Mouse (Mus musculus) right cerebral cortex, postnatal 4 days (tissue): ENCODE results near the gene Alg14.
A peak's percentile ranks its signal among the peaks of the same experiment; 100 is the strongest.

Experiments
- DNase-seq: peaks from one replicate; pipeline ENCODE4 v3.0.0-alpha.2; 2022

The Alg14 gene

DNA sequence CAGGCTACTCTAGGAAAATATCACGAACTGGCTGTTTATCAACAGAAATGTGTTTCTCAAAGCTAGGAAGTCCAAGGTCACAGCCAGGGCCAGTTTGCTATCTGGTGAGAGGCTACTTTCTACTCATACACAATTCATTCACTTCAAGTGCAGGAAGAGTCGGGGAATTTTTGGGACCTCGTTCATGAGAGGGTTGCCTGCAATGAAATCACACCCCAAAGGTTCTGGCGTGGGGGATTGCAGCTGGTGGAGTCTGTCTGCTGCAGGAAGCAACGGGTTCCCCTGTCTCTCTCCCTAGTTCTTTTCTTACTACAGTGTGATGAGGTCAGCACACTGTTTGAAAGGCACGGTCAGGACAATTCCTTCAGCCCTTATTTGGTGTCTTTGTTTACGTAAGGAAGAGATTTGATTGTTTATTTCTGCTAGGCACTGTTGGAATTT lies 48.8 kb downstream of the Alg14 start:
- no peak for DNase-seq

DNA sequence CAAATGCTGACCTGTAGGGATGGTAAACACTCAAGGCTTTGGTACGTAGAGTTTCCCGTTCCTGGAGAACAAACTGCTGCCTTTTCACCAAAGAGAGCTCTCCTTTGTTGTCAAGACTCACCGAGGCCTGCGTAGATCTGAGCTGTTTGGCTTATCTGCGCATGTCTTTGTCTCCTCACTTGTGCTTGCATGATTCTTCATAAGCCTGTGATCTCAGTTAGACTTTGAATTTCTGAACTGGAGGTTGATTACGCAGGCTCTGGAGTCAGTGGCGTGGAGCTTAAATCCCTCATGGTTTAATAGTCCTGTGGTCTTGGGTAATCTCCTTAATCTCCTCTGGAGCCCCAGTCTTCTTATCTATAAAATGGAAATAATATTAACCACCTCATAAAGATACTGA lies 51.7 kb downstream of the Alg14 start:
- no peak for DNase-seq

DNA sequence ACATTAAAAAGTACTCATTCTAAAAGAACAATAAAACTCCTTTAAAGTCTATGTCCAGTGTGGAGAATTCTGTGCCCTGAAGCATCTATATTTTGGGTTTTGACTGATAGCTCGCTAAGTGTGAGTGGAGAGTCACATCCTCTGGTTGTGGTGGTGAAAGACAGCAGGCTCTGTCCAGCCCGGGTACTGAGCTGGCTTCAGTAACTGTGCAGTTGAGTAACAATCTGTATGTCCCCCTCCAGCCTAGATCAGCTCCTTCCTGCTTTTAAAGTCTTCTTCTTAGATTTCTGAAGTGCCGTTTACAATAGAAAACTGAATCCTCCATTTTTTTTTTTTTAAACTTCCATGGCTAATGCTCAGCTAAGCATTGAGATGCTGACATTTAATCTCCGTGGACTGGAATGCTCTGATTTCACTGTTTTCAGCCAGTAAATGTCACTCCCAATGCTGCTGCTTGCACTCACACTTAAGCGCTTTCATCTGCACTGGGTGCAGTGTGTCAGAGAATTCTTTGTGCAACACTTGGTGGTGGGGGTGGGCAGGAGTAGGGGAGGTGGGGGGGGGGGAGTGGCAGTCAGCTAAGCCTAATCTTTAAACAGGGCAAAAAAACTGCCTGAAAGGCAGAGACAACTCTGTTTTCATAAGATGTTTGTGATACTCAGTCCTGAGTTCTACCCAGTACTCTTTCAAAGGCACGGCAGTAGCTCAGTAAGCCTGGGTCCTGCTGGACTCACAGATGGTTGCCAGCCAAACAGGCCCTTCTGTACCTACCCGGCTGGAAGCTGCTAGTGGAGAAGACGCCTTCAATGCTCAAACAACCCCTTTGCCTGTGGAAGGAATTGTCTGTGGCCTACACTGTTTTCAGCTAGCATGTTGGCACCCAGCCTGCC lies 52.7 kb downstream of the Alg14 start:
- no peak for DNase-seq

DNA sequence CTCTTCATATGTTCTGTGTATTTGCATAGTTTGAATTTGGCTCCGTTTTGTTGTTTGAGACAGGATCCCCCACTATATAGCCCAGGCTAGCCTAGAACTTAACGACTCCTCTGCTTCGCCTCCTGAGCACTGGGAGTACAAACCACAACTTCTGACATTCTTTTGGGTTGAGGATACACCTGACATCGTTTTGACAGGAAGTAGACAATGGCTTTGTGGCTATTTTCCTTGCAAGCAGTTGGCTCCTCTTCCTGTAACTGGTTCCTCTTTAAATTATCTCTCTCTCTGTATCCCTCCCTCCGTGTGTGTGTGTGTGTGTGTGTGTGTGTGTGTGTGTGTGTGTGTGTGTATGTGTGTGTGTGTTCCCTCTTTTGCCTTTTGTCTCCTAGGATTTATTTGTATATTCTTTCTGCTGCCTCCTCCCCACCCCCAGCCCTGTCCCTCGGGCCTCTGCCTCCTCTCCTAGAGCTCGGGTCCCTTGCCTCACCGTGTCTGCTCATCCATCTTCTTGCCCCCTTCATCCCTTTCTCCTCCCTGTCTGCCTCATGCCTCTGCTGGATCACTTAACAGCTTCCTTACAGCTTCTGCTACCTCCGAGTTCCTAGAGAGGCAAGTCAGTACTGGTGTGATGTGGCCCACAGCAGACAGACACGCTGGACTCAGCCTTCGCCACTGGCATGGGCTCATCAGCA lies 53.5 kb downstream of the Alg14 start:
- no peak for DNase-seq

DNA sequence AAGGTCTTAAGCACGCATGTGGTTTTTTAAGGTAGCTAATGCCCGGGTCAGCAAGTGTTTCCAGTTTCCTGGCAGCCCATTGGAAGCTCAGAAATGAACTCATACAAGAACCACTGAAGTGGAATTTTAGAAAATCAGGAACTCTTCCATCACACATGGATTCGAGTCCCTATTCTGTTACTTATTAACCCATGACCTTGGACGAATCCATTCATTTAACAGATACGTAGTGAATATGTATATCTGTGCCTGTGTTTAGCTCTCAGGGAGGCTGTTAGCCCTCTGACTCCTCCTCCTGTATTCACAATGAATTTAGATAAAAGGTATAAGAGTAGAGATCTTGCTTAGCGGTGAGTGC lies 54.0 kb downstream of the Alg14 start:
- no peak for DNase-seq

DNA sequence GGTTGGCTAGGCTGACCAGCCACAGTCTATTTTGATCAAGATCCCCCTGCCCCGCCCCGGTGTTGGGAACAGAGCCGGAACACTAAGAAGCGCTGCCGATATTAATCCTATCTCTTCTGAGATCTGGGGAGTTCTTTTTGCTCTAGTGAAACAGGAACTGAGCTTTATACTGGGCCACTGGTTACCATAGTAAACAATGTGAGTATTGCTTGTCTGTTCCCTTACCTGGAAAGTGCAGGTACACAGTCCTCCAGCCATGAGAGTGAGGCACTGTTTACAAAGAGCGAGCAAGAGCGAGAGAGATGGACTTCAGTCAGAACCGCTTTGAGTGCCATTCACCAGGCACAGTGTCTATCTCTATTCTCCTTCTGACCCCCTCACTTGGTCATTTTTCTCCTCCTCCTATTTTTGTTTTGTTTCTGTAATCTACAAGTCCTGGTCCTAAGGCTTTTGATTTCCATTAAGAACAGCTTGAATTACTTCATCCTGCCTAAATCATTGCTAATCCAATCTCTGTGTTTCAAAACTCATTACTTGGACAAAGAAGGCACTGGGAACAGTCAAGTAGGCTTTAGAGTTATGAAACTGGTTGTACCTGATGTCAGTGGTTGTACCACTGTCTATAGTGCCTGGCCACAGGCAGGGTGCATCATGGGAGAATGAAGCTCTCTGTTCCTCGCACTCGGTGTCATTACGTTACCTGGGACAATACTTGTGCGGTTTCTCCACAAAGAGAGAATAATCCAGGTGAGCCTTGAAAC lies 55.1 kb downstream of the Alg14 start:
- no peak for DNase-seq

DNA sequence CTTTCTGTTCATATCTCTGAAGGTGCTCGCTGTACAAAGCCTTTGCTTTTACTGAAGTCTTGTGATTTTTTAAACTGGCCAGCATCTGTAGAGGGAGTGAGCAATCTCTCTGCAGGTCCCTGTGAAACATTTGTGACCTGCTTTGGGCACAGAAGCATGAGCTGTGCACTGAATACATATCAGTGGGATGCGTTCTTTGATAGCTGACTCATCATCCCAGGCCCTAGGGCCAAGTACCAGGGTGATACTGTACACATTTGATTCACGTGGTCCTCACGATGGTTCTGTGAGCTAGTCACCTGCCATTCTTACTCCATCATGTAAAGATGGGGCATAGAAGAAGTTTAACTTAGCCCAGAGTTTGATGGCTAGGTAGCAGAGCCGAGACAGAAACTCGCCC lies 57.2 kb downstream of the Alg14 start:
- DNase-seq = no peak

DNA sequence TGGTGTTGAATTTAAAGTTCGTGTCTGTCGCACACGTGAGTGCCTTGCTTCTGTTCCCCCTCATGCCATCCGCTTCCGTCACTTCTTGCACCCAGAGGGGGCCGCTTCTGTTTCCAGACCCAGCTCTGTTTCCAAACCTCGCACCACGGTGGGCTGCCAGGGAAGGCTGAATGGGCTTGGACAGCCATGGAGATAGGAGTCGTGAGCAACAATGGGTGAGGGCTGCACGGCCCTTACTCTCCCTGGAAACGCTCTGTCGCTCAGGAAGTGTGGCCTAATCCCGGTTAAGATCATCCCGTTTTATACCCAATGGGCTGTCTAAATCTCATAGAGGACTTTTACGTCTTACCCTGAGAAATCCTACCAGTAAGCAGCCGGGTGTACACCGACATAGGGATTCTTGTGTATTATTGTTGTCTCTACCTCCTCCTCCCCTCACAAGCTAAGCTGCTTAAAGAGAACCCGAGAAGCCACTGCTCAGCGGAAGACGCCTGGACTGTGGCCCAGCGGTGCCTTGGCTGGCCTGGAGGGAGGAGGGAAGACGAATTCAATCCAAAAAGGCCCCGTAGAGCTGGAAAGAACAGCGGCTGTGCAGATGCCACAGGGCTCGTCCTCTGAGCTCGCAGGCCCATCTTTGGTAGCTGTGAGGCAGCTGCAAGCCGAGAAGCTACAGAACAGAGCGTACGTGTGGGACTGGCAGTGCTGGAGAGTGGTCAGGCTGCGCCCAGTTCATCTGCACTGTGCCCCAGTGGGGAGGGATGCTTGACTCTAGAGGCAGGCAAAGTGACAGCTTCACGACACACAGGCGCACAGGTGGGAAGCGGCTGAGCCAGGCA lies 58.0 kb downstream of the Alg14 start:
- peak; percentile 39 for DNase-seq

DNA sequence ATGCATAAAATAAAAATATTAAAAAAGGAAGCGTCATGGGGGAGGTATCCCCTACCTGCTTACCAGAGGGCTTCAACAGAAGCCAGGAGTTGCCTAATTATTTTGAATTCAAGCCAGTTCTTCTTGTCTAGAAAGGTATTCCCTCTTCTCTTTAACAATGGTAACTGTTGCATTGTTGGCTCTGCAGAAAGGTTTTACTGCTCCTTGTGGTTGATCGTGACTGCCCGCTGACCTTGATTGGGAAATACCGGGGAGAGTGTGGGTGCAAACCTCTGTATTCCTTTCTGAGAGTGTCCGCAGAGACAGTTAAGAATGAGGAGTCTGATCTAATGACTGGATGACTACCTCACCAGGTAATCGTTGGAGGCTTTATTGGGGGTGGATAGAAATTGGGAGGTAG lies 59.7 kb downstream of the Alg14 start:
- DNase-seq = no peak

DNA sequence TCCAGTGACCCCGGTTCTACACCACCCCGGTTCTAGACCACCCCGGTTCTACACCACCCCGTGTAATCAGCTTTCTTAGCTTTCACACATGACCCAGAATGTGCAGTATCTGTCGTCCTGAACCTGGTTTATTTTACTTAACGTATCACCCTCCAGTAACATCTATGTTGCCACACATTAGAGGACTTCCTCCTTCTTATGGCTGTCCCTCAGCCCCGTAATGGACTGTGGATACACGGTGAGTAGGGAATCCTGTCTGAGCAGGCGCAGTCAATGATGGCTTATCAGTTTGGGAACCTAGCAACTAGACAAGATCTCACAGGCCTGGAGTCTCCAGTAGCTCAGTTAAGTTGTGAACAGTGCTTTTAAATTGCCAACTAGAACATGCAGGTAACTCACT lies 62.7 kb downstream of the Alg14 start:
- DNase-seq = no peak

DNA sequence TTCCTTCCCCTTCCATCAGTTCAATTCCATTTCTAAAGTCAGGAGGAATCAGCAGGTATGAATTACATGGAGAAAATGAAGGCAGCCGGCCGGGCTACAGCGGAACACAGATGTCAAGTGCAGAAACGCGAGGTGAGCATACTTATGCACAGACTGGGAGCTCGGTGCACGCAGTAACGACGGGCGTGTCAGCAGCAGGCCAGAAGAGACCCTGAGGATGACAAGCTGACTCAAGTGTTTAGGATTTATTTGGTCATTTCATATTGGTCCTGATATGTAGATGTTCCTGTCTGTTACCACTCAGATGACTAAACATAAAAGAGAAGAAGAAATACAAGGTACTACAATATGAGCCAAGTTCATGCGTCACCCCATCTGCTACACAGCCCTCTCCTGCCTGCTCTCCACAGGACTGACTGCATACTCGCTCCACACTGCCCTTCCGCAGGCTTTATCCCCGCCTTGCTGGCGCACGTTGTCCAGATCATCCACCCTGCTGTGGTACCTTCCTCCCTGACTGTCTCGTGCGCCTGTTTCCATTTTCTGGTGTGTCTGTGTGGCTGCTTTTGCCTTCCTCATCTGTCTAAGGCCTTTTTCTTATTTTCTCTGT lies 63.4 kb downstream of the Alg14 start:
- DNase-seq = no peak

DNA sequence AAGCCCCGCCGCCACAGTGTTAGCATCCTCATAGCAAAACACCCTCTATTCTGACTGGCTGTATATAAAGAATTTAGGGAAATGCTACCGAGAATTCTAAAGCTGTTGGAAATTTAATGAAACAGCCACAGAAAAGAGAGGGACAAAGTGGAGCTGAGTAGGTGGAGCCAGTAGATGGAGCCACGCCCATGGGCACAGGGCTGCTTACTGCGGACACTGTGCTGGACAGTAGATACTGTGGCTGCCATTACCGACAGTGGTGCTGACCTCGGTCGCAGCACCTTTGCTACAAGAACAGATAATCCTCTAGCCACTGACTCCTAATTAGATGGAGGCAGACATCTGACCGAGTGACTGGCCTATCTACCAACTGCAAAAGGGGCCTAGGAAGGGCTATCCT lies 64.0 kb downstream of the Alg14 start:
- DNase-seq = no peak

DNA sequence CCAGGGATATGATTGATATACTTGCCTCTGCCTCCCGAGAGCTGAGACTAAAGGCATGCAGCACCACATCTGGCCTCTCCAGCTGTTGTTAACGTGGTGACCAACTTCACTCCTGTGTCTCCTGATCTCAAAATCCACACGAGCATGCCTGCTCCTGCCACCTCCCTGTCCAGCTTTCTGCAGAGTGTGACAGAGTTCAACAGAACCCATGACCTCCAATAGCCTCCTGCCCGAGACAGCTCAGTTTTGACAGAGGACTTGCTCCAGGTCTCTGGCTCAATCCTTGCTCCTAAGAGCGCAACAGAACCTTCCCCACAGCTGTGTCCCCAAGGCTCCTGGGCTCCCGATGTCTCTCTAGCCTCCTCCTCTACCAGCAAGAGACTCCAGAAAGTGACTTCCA lies 64.5 kb downstream of the Alg14 start:
- no peak for DNase-seq

DNA sequence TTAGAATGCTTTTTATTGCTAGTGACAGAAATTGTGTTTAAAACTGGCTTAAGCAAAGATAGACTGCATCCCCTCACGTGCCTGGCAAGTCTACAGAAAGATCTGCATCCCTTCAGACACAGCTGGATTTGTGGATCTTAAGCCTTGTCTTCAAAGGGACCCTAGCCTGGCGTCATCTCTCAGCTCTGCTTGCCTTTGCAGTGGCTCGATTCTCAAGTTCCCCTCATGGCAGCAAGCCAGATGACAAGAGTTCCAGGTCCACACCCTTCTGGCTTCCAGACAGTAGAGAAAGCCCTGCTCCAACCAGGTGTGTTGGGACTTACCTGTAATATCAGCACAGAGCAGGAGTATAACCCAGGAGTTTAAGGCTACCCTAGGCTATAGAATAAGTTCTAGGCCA lies 65.5 kb downstream of the Alg14 start:
- DNase-seq = no peak

DNA sequence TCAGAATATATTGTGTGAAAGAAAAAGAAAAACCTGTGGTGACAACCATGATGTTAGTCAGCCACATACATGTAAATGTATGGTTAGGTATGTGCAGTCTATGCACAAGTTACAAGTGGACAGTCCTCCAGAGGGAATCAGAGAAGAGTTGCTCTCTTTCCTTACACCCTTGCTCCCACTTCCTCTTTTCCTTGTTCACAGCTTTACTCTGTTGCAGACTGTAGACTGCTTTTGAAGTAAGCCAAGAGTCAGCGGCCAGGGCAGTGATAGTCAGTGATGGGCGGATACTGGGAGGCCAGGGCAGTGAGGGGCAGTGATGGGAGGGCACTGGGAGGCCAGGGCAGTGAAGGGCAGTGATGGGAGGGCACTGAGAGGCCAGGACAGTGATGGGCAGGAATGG lies 66.7 kb downstream of the Alg14 start:
- no peak for DNase-seq

DNA sequence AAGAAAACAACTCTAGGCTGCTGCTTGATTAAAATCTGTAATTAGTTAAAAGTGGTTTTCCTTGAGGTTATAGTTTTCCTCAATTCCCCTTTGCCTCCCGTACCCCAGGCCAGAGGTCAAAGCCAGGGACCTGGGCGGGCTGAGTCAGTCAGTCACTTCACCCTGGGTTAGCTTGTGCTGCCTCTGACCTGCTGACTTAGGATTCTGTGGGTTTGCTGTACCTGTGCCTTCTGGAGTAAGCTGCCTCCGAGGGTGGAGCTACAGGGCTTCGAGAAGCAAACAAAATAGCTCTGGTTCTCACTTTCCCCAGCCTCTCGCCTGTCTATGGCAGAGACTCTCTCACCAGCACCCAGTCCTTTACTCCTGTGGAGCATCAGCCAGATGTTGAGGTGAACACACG lies 67.3 kb downstream of the Alg14 start:
- no peak for DNase-seq

DNA sequence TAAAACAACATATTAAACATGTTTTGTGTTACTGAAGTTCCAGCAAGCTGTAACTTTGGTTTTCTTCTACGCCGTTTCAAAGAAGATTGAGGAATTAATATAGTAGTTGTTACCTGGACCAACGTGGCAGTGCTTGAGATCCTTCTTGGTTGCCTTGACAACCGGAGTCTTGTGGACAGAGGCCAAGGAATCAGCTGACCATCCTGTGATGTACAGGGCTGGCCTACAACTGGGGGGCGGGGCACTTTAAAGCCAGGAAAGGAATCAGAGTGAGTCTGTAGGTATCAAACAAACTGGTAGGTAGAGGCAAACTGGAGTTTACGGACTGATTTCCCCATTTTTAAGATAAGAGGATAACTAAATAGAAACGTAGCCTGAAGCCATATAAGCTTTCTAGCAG lies 67.7 kb downstream of the Alg14 start:
- DNase-seq = no peak

DNA sequence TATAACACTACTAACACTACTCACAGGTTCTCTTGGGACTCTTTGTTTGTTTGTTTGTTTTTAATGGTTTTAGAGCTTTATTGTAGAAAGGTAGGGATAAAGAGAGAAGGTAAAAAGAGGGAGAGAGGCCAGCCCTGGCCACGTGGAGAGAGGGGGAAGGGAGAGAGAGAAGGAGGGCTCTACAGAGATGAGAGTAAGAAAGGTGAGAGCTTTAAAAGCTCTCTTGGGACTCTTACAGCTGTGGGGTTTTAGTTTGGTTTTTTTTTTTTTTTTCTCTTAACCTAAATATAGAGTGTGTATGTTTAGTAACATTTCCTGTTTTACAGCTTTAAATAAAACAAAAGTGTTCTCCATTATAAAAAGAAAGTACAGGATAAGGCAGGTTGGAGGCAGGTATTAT lies 70.4 kb downstream of the Alg14 start:
- DNase-seq = no peak

DNA sequence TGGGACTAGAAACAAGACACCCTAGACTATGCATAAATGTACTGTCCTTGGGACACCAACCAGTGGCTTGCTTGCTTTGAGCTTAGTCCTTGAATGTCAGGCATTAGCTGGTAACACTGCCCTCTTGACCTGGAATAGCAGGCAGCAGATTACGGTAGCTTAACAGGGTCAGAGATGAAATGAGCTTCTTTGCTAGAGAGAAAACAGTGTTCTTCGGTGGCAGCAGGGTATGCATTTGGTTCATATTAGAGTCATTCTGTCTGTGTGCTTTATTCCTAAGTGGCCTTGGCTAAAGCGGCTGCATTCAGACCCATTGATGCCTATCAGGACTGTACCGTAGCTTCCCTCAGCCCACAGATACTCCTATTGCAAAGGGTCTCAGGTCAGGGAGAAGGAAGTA lies 72.8 kb downstream of the Alg14 start:
- DNase-seq = no peak

DNA sequence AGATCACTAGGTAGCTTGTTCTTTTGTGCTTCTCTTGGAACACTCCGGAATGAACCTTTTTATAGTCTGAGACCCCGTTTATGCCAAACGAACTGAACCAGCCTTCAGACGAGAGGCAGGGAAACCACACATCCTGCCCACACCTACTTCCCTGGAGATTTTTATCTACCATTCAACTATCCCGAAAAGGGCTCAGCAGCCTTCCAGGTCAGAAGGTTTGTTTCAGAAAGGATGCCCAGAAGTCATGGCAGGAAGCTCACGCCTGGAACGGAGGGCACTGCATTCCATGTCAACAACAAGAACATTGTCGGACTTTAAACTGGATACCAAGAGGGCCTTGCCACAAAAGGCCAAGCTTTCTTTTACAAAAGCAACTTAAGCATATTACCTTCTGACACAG lies 73.6 kb downstream of the Alg14 start:
- DNase-seq = no peak

DNA sequence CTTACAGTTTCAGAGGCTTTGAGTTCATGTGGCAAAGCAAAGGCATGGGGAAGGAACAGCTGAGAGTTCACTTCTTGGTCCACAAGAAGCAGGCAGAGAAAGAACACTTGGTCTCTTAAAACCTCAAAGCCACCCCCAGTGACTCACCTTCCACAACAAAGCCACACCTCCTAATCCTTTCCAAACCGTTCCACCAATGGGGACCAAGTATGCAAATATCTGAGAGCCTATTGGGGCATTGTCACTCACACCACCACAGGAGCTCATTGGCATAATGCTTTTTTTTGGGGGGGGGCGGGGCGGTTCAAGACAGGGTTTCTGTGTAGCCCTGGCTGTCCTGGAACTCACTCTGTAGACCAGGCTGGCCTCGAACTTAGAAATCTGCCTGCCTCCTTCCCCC lies 77.0 kb downstream of the Alg14 start:
- no peak for DNase-seq

DNA sequence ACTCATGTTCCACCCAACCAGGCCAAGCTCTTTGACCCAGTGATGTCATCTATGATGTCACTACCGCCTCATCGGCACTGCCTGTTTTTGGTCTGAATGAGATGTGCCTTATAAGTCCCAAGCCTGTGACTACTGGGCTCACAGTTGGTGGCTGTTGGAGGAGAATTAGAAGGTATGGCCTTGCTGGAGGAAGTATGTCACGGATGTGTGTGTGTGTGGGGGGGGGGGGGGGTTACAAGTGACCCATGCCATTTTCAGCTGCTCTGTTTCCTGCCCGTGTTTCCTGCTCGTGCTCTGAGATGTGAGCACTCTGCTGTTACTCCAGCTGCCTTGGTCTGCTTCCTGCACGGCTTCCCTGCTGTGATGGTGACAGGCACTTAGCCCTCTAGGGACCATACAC lies 77.9 kb downstream of the Alg14 start:
- DNase-seq = no peak

DNA sequence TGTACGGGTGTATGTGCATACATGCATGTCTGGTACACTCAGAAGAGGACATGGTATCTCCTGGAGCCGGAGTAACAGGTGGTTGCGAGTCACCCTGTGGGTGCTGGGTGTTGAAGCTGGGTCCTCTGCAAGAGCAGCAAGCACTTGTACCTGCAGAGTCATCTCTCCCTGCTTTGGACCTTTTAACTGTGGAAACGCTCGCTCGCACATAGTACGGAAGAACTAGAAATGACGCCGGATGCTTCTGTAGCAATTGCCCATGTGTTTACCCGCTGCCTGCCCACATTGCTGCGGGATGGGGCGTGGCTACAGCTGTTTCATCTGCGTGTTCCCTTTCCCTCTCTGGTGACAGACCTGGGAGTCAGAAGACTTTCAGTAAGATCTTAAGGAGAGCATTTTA lies 78.7 kb downstream of the Alg14 start:
- no peak for DNase-seq
